Mouse (Mus musculus) midbrain, postnatal 0 days (tissue): ENCODE results near the gene Lxn. TPM values are rescaled to one million over a fixed set of nuclear protein-coding genes. Genes with fewer than 3 reads are reported as not detected.

Source experiments
- ATAC-seq: fragments of 200-750 bp; cut with Nextera tagmentation; 2 replicates; pipeline ENCODE4 v1.8.0; 2017; ENCODE audit warnings: moderate number of reproducible peaks, mild to moderate bottlenecking, moderate TSS enrichment, moderate library complexity; ENCODE audit not compliant: low FRiP score
- DNase-seq: peaks from one replicate; pipeline ENCODE4 v3.0.0-alpha.2; 2015; ENCODE audit warnings: low spot score
- H3K27ac ChIP-seq: fragments of 300-500 bp; sonication (generic); 2 replicates; pipeline ENCODE4 v1.5.1; 2014; ENCODE audit warnings: low read depth, mild to moderate bottlenecking, low read length, mixed read lengths
- H3K27me3 ChIP-seq: fragments of 300-500 bp; sonication (generic); 2 replicates; pipeline ENCODE4 v1.6.1; 2014; ENCODE audit warnings: low read length, control low read depth, mixed read lengths; ENCODE audit not compliant: insufficient read depth
- H3K36me3 ChIP-seq: fragments of 300-500 bp; sonication (generic); 2 replicates; pipeline ENCODE4 v1.6.1; 2014; ENCODE audit warnings: low read length, control low read depth, mixed read lengths; ENCODE audit not compliant: insufficient read depth
- H3K4me1 ChIP-seq: fragments of 300-500 bp; sonication (generic); 2 replicates; pipeline ENCODE4 v1.6.1; 2014; ENCODE audit warnings: mild to moderate bottlenecking, control low read depth, antibody characterized with exemption, low read length, mixed read lengths; ENCODE audit not compliant: insufficient read depth
- H3K4me2 ChIP-seq: fragments of 300-500 bp; sonication (generic); 2 replicates; pipeline ENCODE4 v1.6.1; 2014; ENCODE audit warnings: low read depth, mild to moderate bottlenecking, low read length, mixed read lengths; ENCODE audit not compliant: poor library complexity, severe bottlenecking
- H3K4me3 ChIP-seq: fragments of 300-500 bp; sonication (generic); 2 replicates; pipeline ENCODE4 v1.5.1; 2014; ENCODE audit warnings: low read depth, mild to moderate bottlenecking, low read length, moderate library complexity
- H3K9ac ChIP-seq: fragments of 300-500 bp; sonication (generic); replicated peaks from 2 replicates; pipeline ENCODE4 v1.6.1; 2014; ENCODE audit warnings: mild to moderate bottlenecking, low read length, moderate library complexity, mixed read lengths; ENCODE audit not compliant: poor library complexity, severe bottlenecking
- H3K9me3 ChIP-seq: fragments of 300-500 bp; sonication (generic); 2 replicates; pipeline ENCODE4 v1.6.1; 2016; ENCODE audit warnings: low read length, control low read depth
- CTCF ChIP-seq: IDR thresholded peaks from 2 replicates; pipeline ENCODE4 v1.5.1; 2016; ENCODE audit warnings: antibody characterized with exemption, mild to moderate bottlenecking
- WGBS: fragments of 180-500 bp; shearing (Covaris S2); extraction: QIAGEN DNeasy Blood & Tissue Kit; methylation state at CpG from one replicate; pipeline ENCODE4 v1.1.7; 2014; 5-methylcytosine and 5-hydroxymethylcytosine counted together
- polyA plus RNA-seq: library from polyadenylated mRNA; unstranded; fragments of >200 nt; fragmentation: Nextera tagmentation; extraction: Ambion mirVana; gene quantifications from 2 replicates; pipeline ENCODE4 v1.2.1, GENCODE M21; 2015
- total RNA-seq: library from RNA; depleted of rRNA; stranded (reverse); fragments of >200 nt; gene quantifications from 2 replicates; pipeline ENCODE4 v1.2.3, GENCODE M21; 2014

Lxn gene
- total and polyA plus RNA-seq, 2 experiments from 2014 or later: 84.5 to 189 TPM

GRCm38 (mm10) chr3:67467281-67467680 lies 3.6 kb upstream of the Lxn start:
- 96% methylated on average over 2 of the region's 2 CpGs for WGBS
- Histone ChIP-seq H3K36me3 (peaks cover 9% of the 10 kb centered on the region), H3K9ac (no peak overlapping the region), H3K4me2 (no peak overlapping the region), H3K27me3 (no peaks in the 10 kb centered on the region), H3K27ac (no peak overlapping the region), H3K4me3 (no peak overlapping the region), H3K4me1 (no peaks in the 10 kb centered on the region), H3K9me3 (no peaks in the 10 kb centered on the region)
- no peak for ATAC-seq
- DNase-seq: no peak
- TF ChIP-seq CTCF: no peak

- H3K4me2 ChIP-seq: no peak overlapping the region
- peaks cover 9% of the 10 kb centered on the region for H3K36me3 ChIP-seq
- H3K27me3 ChIP-seq: no peaks in the 10 kb centered on the region
- no peak for DNase-seq
- H3K27ac ChIP-seq: no peak overlapping the region
- H3K9ac ChIP-seq: no peak overlapping the region
- no peaks in the 10 kb centered on the region for H3K9me3 ChIP-seq
- TF ChIP-seq CTCF: no peak
- no peak for ATAC-seq
- H3K4me3 ChIP-seq: no peak overlapping the region
- no peaks in the 10 kb centered on the region for H3K4me1 ChIP-seq
- WGBS: 89% methylated on average over 5 of the region's 5 CpGs
Measured at GRCm38 (mm10) chr3:67466576-67466975, 2.9 kb upstream of the Lxn start.

GRCm38 (mm10) chr3:67463001-67463400 lies 725 bp downstream of the Lxn start:
- peak overlapping the region; percentile 59 for H3K4me3 ChIP-seq
- H3K36me3 ChIP-seq: peaks cover 10% of the 10 kb centered on the region
- DNase-seq (peak; percentile 12), ATAC-seq (no peak)
- TF ChIP-seq CTCF: no peak
- 3% methylated on average over 12 of the region's 12 CpGs for WGBS
- H3K27me3 ChIP-seq: no peaks in the 10 kb centered on the region
- no peaks in the 10 kb centered on the region for H3K4me1 ChIP-seq
- H3K27ac ChIP-seq: peak overlapping the region; percentile 52
- peak overlapping the region; percentile 67 for H3K4me2 ChIP-seq
- peak overlapping the region; percentile 81 for H3K9ac ChIP-seq
- H3K9me3 ChIP-seq: no peaks in the 10 kb centered on the region

- H3K36me3 ChIP-seq: peaks cover 12% of the 10 kb centered on the region
- 45% methylated on average over 10 of the region's 10 CpGs for WGBS
- peak; percentile 57 for DNase-seq
- peak overlapping the region; percentile 67 for H3K4me2 ChIP-seq
- no peak for TF ChIP-seq CTCF
- 0 out of 2 replicates have a peak overlapping the region, but pooled peaks have one; percentile 19 for H3K9ac ChIP-seq
- no peaks in the 10 kb centered on the region for H3K9me3 ChIP-seq
- ATAC-seq: no peak
- H3K4me1 ChIP-seq: no peaks in the 10 kb centered on the region
- H3K4me3 ChIP-seq: peak overlapping the region; percentile 59
- peak overlapping the region; percentile 63 for H3K27ac ChIP-seq
- H3K27me3 ChIP-seq: no peaks in the 10 kb centered on the region
Measured at GRCm38 (mm10) chr3:67462578-67462977, 1.1 kb downstream of the Lxn start.

GRCm38 (mm10) chr3:67462015-67462414 lies 1.7 kb downstream of the Lxn start:
- H3K27me3 ChIP-seq: no peaks in the 10 kb centered on the region
- DNase-seq (no peak), ATAC-seq (no peak)
- no peak overlapping the region for H3K9ac ChIP-seq
- TF ChIP-seq CTCF: no peak
- 0 out of 2 replicates have a peak overlapping the region, but pooled peaks have one; percentile 67 for H3K4me2 ChIP-seq
- H3K36me3 ChIP-seq: peaks cover 17% of the 10 kb centered on the region
- peak overlapping the region; percentile 63; the same call in 1 of the 2 replicates for H3K27ac ChIP-seq
- H3K4me3 ChIP-seq: peak overlapping the region; percentile 59
- no peaks in the 10 kb centered on the region for H3K9me3 ChIP-seq
- no peaks in the 10 kb centered on the region for H3K4me1 ChIP-seq
- WGBS: 61% methylated on average over 7 of the region's 7 CpGs

GRCm38 (mm10) chr3:67459881-67460280 lies 3.8 kb downstream of the Lxn start:
- Histone ChIP-seq H3K27me3 (no peaks in the 10 kb centered on the region), H3K4me2 (no peak overlapping the region), H3K9me3 (no peaks in the 10 kb centered on the region), H3K36me3 (peaks cover 32% of the 10 kb centered on the region), H3K4me3 (no peak overlapping the region), H3K4me1 (no peaks in the 10 kb centered on the region), H3K27ac (peak overlapping the region; percentile 52; the same call in 1 of the 2 replicates), H3K9ac (no peak overlapping the region)
- peak; percentile 81 for DNase-seq
- 28% methylated on average over 3 of the region's 3 CpGs for WGBS
- no peak for TF ChIP-seq CTCF
- ATAC-seq: 0 out of 2 replicates have a peak, but pooled peaks have one; percentile 35
